Mouse (Mus musculus): Measurements from ENCODE around the gene Taf12.
A peak's percentile ranks its signal among the peaks of the same experiment; 100 is the strongest.

The Taf12 gene

GRCm38 (mm10) chr4:132274156-132274862 lies at the start of gene Taf12:
Taf12 (plus strand) TSS chr4:132274375.
- peak; percentile 81 for ATAC-seq (ENCODE audit: low TSS enrichment)

- no peak for ATAC-seq (ENCODE audit: low TSS enrichment)
Observed at GRCm38 (mm10) chr4:132230422-132230821, 43.8 kb upstream of the Taf12 start.

GRCm38 (mm10) chr4:132234710-132235109 lies 39.5 kb upstream of the Taf12 start:
- no peak for ATAC-seq (ENCODE audit: low TSS enrichment)

- ATAC-seq (ENCODE audit: low TSS enrichment): no peak
Observed at GRCm38 (mm10) chr4:132238356-132238755, 35.8 kb upstream of the Taf12 start.

GRCm38 (mm10) chr4:132240367-132240766 lies 33.8 kb upstream of the Taf12 start:
- ATAC-seq (ENCODE audit: low TSS enrichment): no peak

- no peak for ATAC-seq (ENCODE audit: low TSS enrichment)
Observed at GRCm38 (mm10) chr4:132241208-132241607, 33.0 kb upstream of the Taf12 start.

- ATAC-seq (ENCODE audit: low TSS enrichment): no peak
Observed at GRCm38 (mm10) chr4:132245643-132246042, 28.5 kb upstream of the Taf12 start.

GRCm38 (mm10) chr4:132247451-132247997 lies 26.7 kb upstream of the Taf12 start:
- ATAC-seq (ENCODE audit: low TSS enrichment): no peak

GRCm38 (mm10) chr4:132251596-132251995 lies 22.6 kb upstream of the Taf12 start:
- ATAC-seq (ENCODE audit: low TSS enrichment): no peak; the same call in 1 of the 2 replicates

- ATAC-seq (ENCODE audit: low TSS enrichment): no peak
Observed at GRCm38 (mm10) chr4:132253128-132253527, 21.0 kb upstream of the Taf12 start.

GRCm38 (mm10) chr4:132253622-132254021 lies 20.6 kb upstream of the Taf12 start:
- ATAC-seq (ENCODE audit: low TSS enrichment): no peak

- ATAC-seq (ENCODE audit: low TSS enrichment): no peak
Observed at GRCm38 (mm10) chr4:132254986-132255385, 19.2 kb upstream of the Taf12 start.

GRCm38 (mm10) chr4:132256384-132256783 lies 17.8 kb upstream of the Taf12 start:
- ATAC-seq (ENCODE audit: low TSS enrichment): no peak

GRCm38 (mm10) chr4:132259248-132259647 lies 14.9 kb upstream of the Taf12 start:
- no peak for ATAC-seq (ENCODE audit: low TSS enrichment)

GRCm38 (mm10) chr4:132260404-132261379 lies 13.5 kb upstream of the Taf12 start:
- peak; percentile 56; the same call in 1 of the 2 replicates for ATAC-seq (ENCODE audit: low TSS enrichment)

GRCm38 (mm10) chr4:132261514-132262357 lies 12.4 kb upstream of the Taf12 start, which contains the start of gene Gmeb1:
Gmeb1 (minus strand) TSS chr4:132261602.
- ATAC-seq (ENCODE audit: low TSS enrichment): peak; percentile 86

- ATAC-seq (ENCODE audit: low TSS enrichment): no peak
Observed at GRCm38 (mm10) chr4:132262358-132262616, 11.9 kb upstream of the Taf12 start.

- no peak for ATAC-seq (ENCODE audit: low TSS enrichment)
Observed at GRCm38 (mm10) chr4:132263313-132263712, 10.9 kb upstream of the Taf12 start.

GRCm38 (mm10) chr4:132266835-132267349 lies 7.3 kb upstream of the Taf12 start:
- peak; percentile 47; the same call in 1 of the 2 replicates for ATAC-seq (ENCODE audit: low TSS enrichment)

GRCm38 (mm10) chr4:132268871-132269739 lies 5.1 kb upstream of the Taf12 start:
- ATAC-seq (ENCODE audit: low TSS enrichment): no peak

All from frontal cortex, adult (tissue).